26 mouse cellular contexts compared by ENCODE assay signal in genomic region chr3:95839250-95839649, GRCm38 (mm10). TPM values are rescaled to one million over a fixed set of nuclear protein-coding genes. Genes with fewer than 3 reads are reported as not detected.
DNase-seq lines count a peak whose midpoint lies in the region; ATAC-seq and TF ChIP-seq lines count a peak whose summit lies in the region.
"Had no signal": no experiment of that assay in that cellular context is flagged by ENCODE, and none has a peak within 500 bp of the region (broad histone marks: within the 10 kb centered on the region; RNA-seq: fewer than 3 reads in every experiment).

No protein-coding gene starts in this region.

- WGBS in liver, embryonic 13.5 days (ENCODE audit: insufficient replicate concordance) = 30% methylated on average over 2 of the region's 2 CpGs
- 24% methylated on average over 2 of the region's 2 CpGs for WGBS in liver, embryonic 14.5 days (ENCODE audit: insufficient replicate concordance)

- no peak for TF ChIP-seq CTCF in liver, embryonic 14.5 days (IDR thresholded peaks at IDR 0.05; ENCODE audit: low read depth)

- peaks cover 88% of the 10 kb centered on the region for H3K36me3 ChIP-seq in liver, embryonic 13.5 days
- H3K36me3 ChIP-seq in liver, embryonic 14.5 days (replicated peaks; ENCODE audit: control insufficient read depth, insufficient read depth, low read depth) = peaks cover 75% of the 10 kb centered on the region

- DNase-seq in liver, embryonic 13.5 days = no peak
- no peak for DNase-seq in liver
- DNase-seq in liver, embryonic 14.5 days (ENCODE audit: low read depth in 3 of 3, low spot score in 3 of 3) = no peak
- DNase-seq in gastrocnemius, adult 18-20 months (ENCODE audit: low spot score) = no peak
- DNase-seq in spleen, postnatal 4 days (ENCODE audit: low spot score in 2 of 2) = no peak
- DNase-seq: adrenal gland, postnatal 10 days; adrenal gland, postnatal 36 days; cerebellum, adult 18-20 months; cerebellum, adult 9-10 months; cerebellum, postnatal 14 days; forebrain, postnatal 0 days; gastrocnemius, postnatal 10 days; gastrocnemius, postnatal 36 days; heart, postnatal 10 days; heart, postnatal 36 days had no signal

- H3K27me3 ChIP-seq in liver, embryonic 13.5 days = no peaks in the 10 kb centered on the region
- H3K27me3 ChIP-seq in liver, embryonic 14.5 days (ENCODE audit: control insufficient read depth, insufficient read depth, low read length) = no peaks in the 10 kb centered on the region
- H3K27me3 ChIP-seq: embryonic facial prominence, embryonic 12.5 days; embryonic facial prominence, embryonic 15.5 days; heart, embryonic 12.5 days; heart, embryonic 15.5 days; hindbrain, embryonic 13.5 days; Patski had no signal

- ATAC-seq in liver, embryonic 13.5 days (ENCODE audit: low read depth) = peak; percentile 61
- peak; percentile 21; the same call in 1 of the 2 replicates for ATAC-seq in liver, embryonic 14.5 days (ENCODE audit: insufficient read depth)
- peak; percentile 54; the same call in 1 of the 2 replicates for ATAC-seq in megakaryocyte progenitor cell, adult 5-6 weeks (replicated peaks; ENCODE audit: poor library complexity)
- ATAC-seq: CD4-positive, CD25-positive, alpha-beta regulatory T cell, adult 4 months; forebrain, embryonic 14.5 days; forebrain, postnatal 0 days; hindbrain, embryonic 16.5 days; Patski had no signal

- 0 out of 2 replicates have a peak, but pooled peaks have one; percentile 34 for TF ChIP-seq EP300 in liver, embryonic 14.5 days (IDR thresholded peaks at IDR 0.05; ENCODE audit: low read depth)

- no peak overlapping the region for H3K4me3 ChIP-seq in liver, embryonic 13.5 days (replicated peaks)
- no peak overlapping the region for H3K4me3 ChIP-seq in liver, embryonic 14.5 days (ENCODE audit: insufficient read depth in 1 of 2, low read depth in 2 of 2, low read length in 2 of 2)
- H3K4me3 ChIP-seq: embryonic facial prominence, embryonic 12.5 days; embryonic facial prominence, embryonic 15.5 days; heart, embryonic 12.5 days; heart, embryonic 15.5 days; hindbrain, embryonic 10.5 days; hindbrain, embryonic 13.5 days had no signal

- no peak overlapping the region for H3K4me2 ChIP-seq in liver, embryonic 13.5 days
- H3K4me2 ChIP-seq in liver, embryonic 14.5 days (ENCODE audit: low read depth) = no peak overlapping the region
- H3K4me2 ChIP-seq: embryonic facial prominence, embryonic 12.5 days; embryonic facial prominence, embryonic 15.5 days; heart, embryonic 12.5 days; heart, embryonic 15.5 days; hindbrain, embryonic 13.5 days had no signal

- H3K9ac ChIP-seq in liver, embryonic 13.5 days = no peak overlapping the region
- no peak overlapping the region for H3K9ac ChIP-seq in liver, embryonic 14.5 days (replicated peaks)
- H3K9ac ChIP-seq: embryonic facial prominence, embryonic 12.5 days; embryonic facial prominence, embryonic 15.5 days; forebrain, postnatal 0 days; heart, embryonic 12.5 days; heart, embryonic 15.5 days; hindbrain, embryonic 13.5 days had no signal

- H3K4me1 ChIP-seq in liver, embryonic 13.5 days (replicated peaks) = peaks cover 12% of the 10 kb centered on the region
- peaks cover 2 to 7% of the 10 kb centered on the region in 2 experiments; a peak in 1 of 4 replicates for H3K4me1 ChIP-seq in liver, embryonic 14.5 days (replicated peaks; ENCODE audit: control insufficient read depth in 2 of 2, insufficient read depth in 2 of 2, low read length in 1 of 2)
- H3K4me1 ChIP-seq: embryonic facial prominence, embryonic 12.5 days; embryonic facial prominence, embryonic 15.5 days; heart, embryonic 12.5 days; heart, embryonic 15.5 days; hindbrain, embryonic 10.5 days; hindbrain, embryonic 13.5 days had no signal

- no peak overlapping the region for H3K27ac ChIP-seq in liver, embryonic 13.5 days
- H3K27ac ChIP-seq in liver, embryonic 14.5 days = no peak overlapping the region
- H3K27ac ChIP-seq: embryonic facial prominence, embryonic 12.5 days; embryonic facial prominence, embryonic 15.5 days; heart, embryonic 15.5 days; hindbrain, embryonic 10.5 days; hindbrain, embryonic 13.5 days had no signal

- no peaks in the 10 kb centered on the region for H3K9me3 ChIP-seq in liver, embryonic 13.5 days (replicated peaks)
- H3K9me3 ChIP-seq in liver, embryonic 14.5 days (ENCODE audit: control insufficient read depth, low read length) = no peaks in the 10 kb centered on the region
- H3K9me3 ChIP-seq: embryonic facial prominence, embryonic 12.5 days; embryonic facial prominence, embryonic 15.5 days; heart, embryonic 12.5 days; heart, embryonic 15.5 days; hindbrain, embryonic 10.5 days; hindbrain, embryonic 13.5 days had no signal

RNA-seq across cellular contexts. Expression of gene Prpf3, which starts 16.4 kb away (rescaled TPM):
- 30.7 and 36.6 TPM in 2 replicates for polyA plus RNA-seq in liver, embryonic 13.5 days (2015; fragmentation: Nextera tagmentation; extraction: Ambion mirVana)
- polyA plus RNA-seq in liver, embryonic 14.5 days (2012; rRNA removed) = 9.9 and 18.9 TPM in 2 replicates
- 27.2 and 27.5 TPM in 2 replicates for polyA plus RNA-seq in liver, embryonic 14.5 days (2014; fragmentation: Nextera tagmentation; extraction: Ambion mirVana)
- total RNA-seq in megakaryocyte progenitor cell, adult 5-6 weeks (2015) = 41.2 and 56.2 TPM in 2 replicates
- total RNA-seq in megakaryocyte progenitor cell, adult 5-6 weeks (2017) = 25.7 and 51.2 TPM in 2 replicates
- total RNA-seq in gastrocnemius, adult 18-20 months (2021) = 10 to 100 TPM; 16.6 to 16.9 TPM

RNA-seq across cellular contexts. Expression of gene Rprd2, which starts 20.6 kb away (rescaled TPM):
- 7.9 and 10.1 TPM in 2 replicates for polyA plus RNA-seq in liver, embryonic 13.5 days (2015; fragmentation: Nextera tagmentation; extraction: Ambion mirVana)
- 4.2 and 5.3 TPM in 2 replicates for polyA plus RNA-seq in liver, embryonic 14.5 days (2012; rRNA removed)
- 6.6 and 6.8 TPM in 2 replicates for polyA plus RNA-seq in liver, embryonic 14.5 days (2014; fragmentation: Nextera tagmentation; extraction: Ambion mirVana)
- total RNA-seq in megakaryocyte progenitor cell, adult 5-6 weeks (2015) = 51.7 and 59.5 TPM in 2 replicates
- 18.9 and 22.5 TPM in 2 replicates for total RNA-seq in megakaryocyte progenitor cell, adult 5-6 weeks (2017)
- 10 to 100 TPM; 33.2 to 37.4 TPM for total RNA-seq in gastrocnemius, adult 18-20 months (2021)

RNA-seq across cellular contexts. Expression of gene Mrps21, which starts 32.1 kb away (rescaled TPM):
- 256 and 257 TPM in 2 replicates for polyA plus RNA-seq in liver, embryonic 13.5 days (2015; fragmentation: Nextera tagmentation; extraction: Ambion mirVana)
- polyA plus RNA-seq in liver, embryonic 14.5 days (2012; rRNA removed) = 72.5 and 119 TPM in 2 replicates
- 224 and 226 TPM in 2 replicates for polyA plus RNA-seq in liver, embryonic 14.5 days (2014; fragmentation: Nextera tagmentation; extraction: Ambion mirVana)
- total RNA-seq in megakaryocyte progenitor cell, adult 5-6 weeks (2015) = 132 and 147 TPM in 2 replicates
- 382 and 387 TPM in 2 replicates for total RNA-seq in megakaryocyte progenitor cell, adult 5-6 weeks (2017)
- 100 to 1,000 TPM; 317 to 349 TPM for total RNA-seq in gastrocnemius, adult 18-20 months (2021)

RNA-seq across cellular contexts. Expression of gene Ciart, which starts 42.8 kb away (rescaled TPM):
- polyA plus RNA-seq in liver, embryonic 13.5 days (2015; fragmentation: Nextera tagmentation; extraction: Ambion mirVana) = 0.88 and 1.4 TPM in 2 replicates
- polyA plus RNA-seq in liver, embryonic 14.5 days (2012; rRNA removed) = 0.57 and 0.73 TPM in 2 replicates
- 0.32 and 0.53 TPM in 2 replicates for polyA plus RNA-seq in liver, embryonic 14.5 days (2014; fragmentation: Nextera tagmentation; extraction: Ambion mirVana)
- total RNA-seq in megakaryocyte progenitor cell, adult 5-6 weeks (2015) = 0.56 and 1.3 TPM in 2 replicates
- 2.8 and 3.3 TPM in 2 replicates for total RNA-seq in megakaryocyte progenitor cell, adult 5-6 weeks (2017)
- 1 to 10 TPM; 3.5 to 6.3 TPM for total RNA-seq in gastrocnemius, adult 18-20 months (2021)

RNA-seq across cellular contexts. Expression of gene BC028528, which starts 52.6 kb away (rescaled TPM):
- polyA plus RNA-seq in liver, embryonic 13.5 days (2015; fragmentation: Nextera tagmentation; extraction: Ambion mirVana) = 6.6 and 8.6 TPM in 2 replicates
- polyA plus RNA-seq in liver, embryonic 14.5 days (2012; rRNA removed) = 3.2 and 5.1 TPM in 2 replicates
- 3.8 and 5.1 TPM in 2 replicates for polyA plus RNA-seq in liver, embryonic 14.5 days (2014; fragmentation: Nextera tagmentation; extraction: Ambion mirVana)
- 55.1 and 62.0 TPM in 2 replicates for total RNA-seq in megakaryocyte progenitor cell, adult 5-6 weeks (2015)
- 63.3 and 68.9 TPM in 2 replicates for total RNA-seq in megakaryocyte progenitor cell, adult 5-6 weeks (2017)
- 1 to 10 TPM; 1.7 to 2.2 TPM for total RNA-seq in gastrocnemius, adult 18-20 months (2021)
